Mouse (Mus musculus) kidney, adult 2 months (tissue): Measurements from ENCODE around the gene Arl3. TPM values are rescaled to one million over a fixed set of nuclear protein-coding genes. Genes with fewer than 3 reads are reported as not detected.
A peak's percentile ranks its signal among the peaks of the same experiment; 100 is the strongest.

Experiments used
- DNase-seq: peaks from one replicate; pipeline ENCODE4 v3.0.0; 2021
- H3K27ac ChIP-seq: fragments of 200-500 bp; 2 replicates; pipeline ENCODE4 v1.5.1; 2012; ENCODE audit warnings: low read depth, low read length, control low read depth, inconsistent platforms; ENCODE audit not compliant: insufficient read depth
- H3K27me3 ChIP-seq: fragments of 200-500 bp; replicated peaks from 2 replicates; pipeline ENCODE4 v1.6.1; 2012; ENCODE audit warnings: mild to moderate bottlenecking, moderate library complexity, low read length, inconsistent platforms; ENCODE audit not compliant: control insufficient read depth, insufficient read depth
- H3K36me3 ChIP-seq: fragments of 200-500 bp; 2 replicates; pipeline ENCODE4 v1.6.1; 2012; ENCODE audit warnings: mild to moderate bottlenecking, moderate library complexity, low read length, inconsistent platforms; ENCODE audit not compliant: control insufficient read depth, insufficient read depth
- H3K4me1 ChIP-seq: fragments of 200-500 bp; 2 replicates; pipeline ENCODE4 v1.6.1; 2011; ENCODE audit warnings: low read length; ENCODE audit not compliant: control insufficient read depth, insufficient read depth
- H3K4me3 ChIP-seq: fragments of 200-500 bp; 2 replicates; pipeline ENCODE4 v1.5.1; 2011; ENCODE audit warnings: mild to moderate bottlenecking, low read depth, low read length, control low read depth; ENCODE audit not compliant: insufficient read depth
- CTCF ChIP-seq: fragments of 200-500 bp; conservative IDR thresholded peaks from 2 replicates; pipeline ENCODE4 v1.5.1; 2011; ENCODE audit warnings: low read depth, mild to moderate bottlenecking, control low read depth, low read length, moderate library complexity, mixed read lengths; ENCODE audit not compliant: insufficient read depth, insufficient read length
- POLR2A ChIP-seq: fragments of 200-500 bp; IDR thresholded peaks from one replicate; pipeline ENCODE4 v1.6.1; 2011; ENCODE audit warnings: low read depth, low read length, control low read depth
- WGBS: fragments of 180-500 bp; shearing (Covaris S2); methylation state at CpG from one replicate; pipeline ENCODE4 v1.1.7; 2018; 5-methylcytosine and 5-hydroxymethylcytosine counted together
- polyA plus RNA-seq: library from polyadenylated mRNA; depleted of rRNA; stranded (reverse); fragments of >200 nt; gene quantifications from 2 replicates; pipeline ENCODE4 v1.2.3, GENCODE M21; 2012

Arl3 gene
- polyA plus RNA-seq, 1 experiment: 62.8 TPM

DNA sequence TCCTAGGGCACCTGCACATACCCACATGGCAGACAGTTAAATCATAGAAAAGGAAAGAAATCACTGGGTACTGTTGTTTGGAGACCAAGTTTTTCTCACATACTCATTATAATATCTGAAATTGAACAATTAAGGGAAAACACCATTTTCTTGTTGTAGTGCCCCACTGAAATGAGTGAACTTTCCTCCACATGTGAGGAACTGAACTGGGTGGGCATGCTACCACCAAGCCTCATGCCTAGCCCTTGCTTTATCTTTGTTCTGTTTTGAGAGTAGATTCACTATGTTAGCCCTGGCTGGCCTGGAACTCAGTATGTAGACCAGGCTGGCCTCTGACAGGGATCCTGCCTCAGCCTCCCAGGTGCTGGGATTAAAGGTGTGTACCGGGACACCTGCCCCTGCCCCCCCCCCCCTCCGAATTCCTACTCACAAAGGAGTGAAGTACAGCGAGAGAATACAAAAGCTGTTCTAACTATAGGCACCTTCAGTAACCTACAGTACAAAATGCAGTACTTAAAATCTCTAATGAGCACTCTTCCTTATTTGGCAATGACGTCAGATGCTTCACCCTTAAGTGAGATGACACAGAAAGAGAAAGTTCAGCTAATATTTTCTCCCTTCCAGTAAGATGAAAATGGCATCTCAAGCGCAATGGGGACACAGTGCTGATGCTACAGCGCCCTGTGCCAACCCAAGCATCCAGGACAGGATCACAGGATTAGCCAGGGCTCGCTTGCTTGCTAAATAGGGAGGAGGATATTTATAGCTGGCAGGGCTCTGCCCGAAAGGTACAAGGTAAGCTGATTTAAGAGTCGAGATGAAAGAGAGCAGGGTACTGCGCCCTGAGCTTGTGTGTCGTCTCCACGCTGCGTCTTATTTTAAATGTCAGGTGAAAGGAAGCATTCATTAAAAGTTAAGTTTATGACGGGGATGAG, 10.2 kb downstream of the Arl3 start:
- 68% methylated on average over 14 of the region's 14 CpGs for WGBS
- Histone ChIP-seq H3K4me3 (no peak overlapping the region), H3K36me3 (no peaks in the 10 kb centered on the region), H3K4me1 (peaks cover 8% of the 10 kb centered on the region; the same call in 1 of the 2 replicates), H3K27ac (no peak overlapping the region), H3K27me3 (no peaks in the 10 kb centered on the region)
- TF ChIP-seq CTCF (no peak), POLR2A (no peak)
- DNase-seq: no peak

DNA sequence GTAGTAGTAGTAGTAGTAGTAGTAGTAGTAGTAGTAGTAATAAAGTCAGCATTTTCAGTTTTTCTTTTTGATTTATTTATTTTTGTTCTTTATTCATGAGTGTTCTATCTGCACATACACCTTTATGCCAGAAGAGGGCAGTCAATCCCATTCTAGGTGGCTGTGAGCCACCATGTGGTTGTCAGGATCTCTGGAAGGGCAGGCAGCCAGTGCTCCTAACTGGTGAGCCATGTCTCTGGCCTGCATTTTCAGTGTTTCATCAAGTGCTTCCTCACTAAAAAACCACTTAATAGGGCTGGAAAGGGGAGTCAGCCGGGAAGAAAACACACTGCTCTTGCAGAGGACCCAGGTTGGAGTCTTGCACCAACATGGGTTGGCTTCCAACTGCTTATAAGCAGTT, 10.9 kb downstream of the Arl3 start:
- TF ChIP-seq POLR2A (no peak), CTCF (peak; percentile 81)
- 13% methylated on average over 1 of the region's 1 CpGs for WGBS
- Histone ChIP-seq H3K4me1 (peaks cover 8% of the 10 kb centered on the region; the same call in 1 of the 2 replicates), H3K36me3 (no peaks in the 10 kb centered on the region), H3K4me3 (no peak overlapping the region), H3K27me3 (no peaks in the 10 kb centered on the region), H3K27ac (no peak overlapping the region)
- DNase-seq: peak; percentile 80

DNA sequence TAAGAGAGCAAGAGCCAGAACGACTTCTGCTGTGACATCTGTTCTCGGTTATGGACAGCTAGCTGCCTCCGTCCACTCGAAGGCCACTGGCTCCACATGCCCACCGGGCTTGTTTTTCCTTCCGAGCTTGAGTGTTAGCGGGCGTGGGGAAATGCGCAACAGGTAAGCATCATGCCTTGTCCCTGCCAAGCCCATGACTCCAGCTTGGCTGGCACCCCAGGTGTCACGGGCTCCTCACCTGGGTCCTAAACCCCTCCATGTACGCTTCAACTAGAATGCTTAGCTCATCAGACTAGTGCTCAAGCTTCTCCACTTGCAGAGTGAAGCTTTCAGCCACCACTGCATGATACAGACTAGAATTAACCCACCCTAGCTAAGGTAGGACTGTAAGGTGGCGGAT, 14.4 kb downstream of the Arl3 start:
- Histone ChIP-seq H3K27ac (no peak overlapping the region), H3K27me3 (no peaks in the 10 kb centered on the region), H3K4me3 (no peak overlapping the region), H3K36me3 (no peaks in the 10 kb centered on the region), H3K4me1 (peaks cover 8% of the 10 kb centered on the region; the same call in 1 of the 2 replicates)
- WGBS: 69% methylated on average over 12 of the region's 12 CpGs
- no peak for TF ChIP-seq POLR2A
- peak; percentile 51 for DNase-seq

DNA sequence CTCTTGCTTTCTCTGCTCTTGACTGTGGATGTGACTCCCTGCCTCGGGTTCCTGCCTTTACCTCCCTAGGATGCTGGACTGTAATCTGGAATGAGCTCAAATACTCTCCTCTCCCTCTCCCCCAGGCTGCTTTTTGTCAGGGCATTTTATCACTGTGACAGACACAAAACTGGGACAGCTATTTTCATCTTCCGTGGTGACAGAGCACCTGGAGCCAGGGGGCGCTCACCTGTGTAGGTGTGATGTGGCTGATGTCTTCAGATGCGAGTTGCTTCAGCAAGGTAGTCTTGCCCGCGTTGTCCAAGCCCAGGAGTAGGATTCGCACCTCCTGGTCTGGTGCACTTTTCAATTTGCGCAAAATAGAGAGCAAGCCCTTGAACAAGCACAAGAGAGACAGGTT, 15.0 kb downstream of the Arl3 start:
- peaks cover 6% of the 10 kb centered on the region; the same call in 1 of the 2 replicates for H3K4me1 ChIP-seq
- TF ChIP-seq CTCF (no peak), POLR2A (no peak)
- WGBS: 84% methylated on average over 8 of the region's 8 CpGs
- H3K27me3 ChIP-seq: no peaks in the 10 kb centered on the region
- H3K36me3 ChIP-seq: no peaks in the 10 kb centered on the region
- DNase-seq: no peak
- H3K27ac ChIP-seq: no peak overlapping the region
- no peak overlapping the region for H3K4me3 ChIP-seq

DNA sequence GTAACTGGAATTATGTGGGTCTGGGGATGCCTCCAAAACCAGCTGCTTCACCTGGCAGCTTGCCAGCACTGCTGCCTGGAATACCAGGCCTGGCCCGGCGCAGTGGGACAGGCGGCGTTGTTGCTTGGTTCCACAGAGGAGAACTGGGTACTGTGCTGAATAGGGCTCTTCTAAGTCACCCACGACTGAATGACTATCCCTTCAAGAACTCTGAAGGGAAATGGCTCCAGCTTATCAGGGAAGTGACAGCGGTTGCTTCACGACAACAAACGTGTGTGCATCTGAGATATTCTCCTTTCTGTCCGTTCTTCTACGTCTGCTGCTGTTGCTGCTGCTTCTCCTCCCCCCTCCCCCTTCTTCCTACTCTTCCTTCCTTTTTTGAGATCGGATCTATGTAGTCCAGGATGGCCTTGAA, 19.4 kb downstream of the Arl3 start:
- H3K36me3 ChIP-seq: no peaks in the 10 kb centered on the region; the same call in 1 of the 2 replicates
- TF ChIP-seq POLR2A (no peak), CTCF (no peak)
- H3K4me3 ChIP-seq: no peak overlapping the region
- DNase-seq: no peak
- H3K4me1 ChIP-seq: no peaks in the 10 kb centered on the region
- no peaks in the 10 kb centered on the region for H3K27me3 ChIP-seq
- WGBS: 67% methylated on average over 11 of the region's 11 CpGs
- no peak overlapping the region for H3K27ac ChIP-seq

DNA sequence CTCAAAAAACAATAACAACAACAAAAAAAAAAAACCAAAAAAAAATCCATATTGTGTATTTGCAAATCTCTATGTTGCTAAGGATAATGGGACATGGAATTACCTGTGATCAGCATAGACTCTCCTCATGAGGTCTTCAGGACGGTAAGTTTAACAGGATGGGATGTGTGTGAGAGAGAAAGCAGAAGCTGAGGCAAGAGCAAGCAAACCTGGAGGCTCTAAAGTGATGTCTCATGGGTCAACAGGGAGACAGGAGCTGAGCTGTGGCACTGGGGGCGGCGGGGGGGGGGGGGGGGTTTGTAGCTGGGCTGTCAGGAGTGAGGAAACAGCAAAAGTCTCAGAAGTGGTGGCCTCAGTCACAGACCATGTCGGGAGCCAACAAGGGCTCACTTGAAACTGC, 20.5 kb downstream of the Arl3 start:
- 85% methylated on average over 4 of the region's 4 CpGs for WGBS
- H3K36me3 ChIP-seq: no peaks in the 10 kb centered on the region; the same call in 1 of the 2 replicates
- no peak for TF ChIP-seq CTCF
- TF ChIP-seq POLR2A: no peak
- H3K27me3 ChIP-seq: no peaks in the 10 kb centered on the region
- no peaks in the 10 kb centered on the region for H3K4me1 ChIP-seq
- no peak overlapping the region for H3K4me3 ChIP-seq
- H3K27ac ChIP-seq: no peak overlapping the region
- DNase-seq: no peak

DNA sequence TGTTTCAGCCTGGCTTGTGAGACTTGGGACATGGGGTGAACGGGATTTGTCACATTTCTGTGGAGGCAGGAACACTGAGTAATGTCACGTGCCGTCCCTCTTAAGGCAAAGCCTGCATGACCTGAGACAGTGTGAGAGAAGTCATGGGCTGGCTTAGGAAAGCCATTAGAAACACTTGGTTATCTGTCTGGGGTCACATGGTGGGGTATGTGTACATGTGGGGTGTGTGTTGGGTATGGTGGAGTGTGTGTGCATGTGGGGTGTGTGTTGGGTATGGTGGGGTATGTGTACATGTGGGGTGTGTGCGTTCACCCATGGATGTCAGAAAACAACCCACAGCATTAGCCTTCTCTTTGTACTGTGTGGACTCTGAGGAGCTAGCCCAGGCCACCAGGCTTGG, 22.6 kb downstream of the Arl3 start:
- no peaks in the 10 kb centered on the region for H3K27me3 ChIP-seq
- no peak overlapping the region for H3K27ac ChIP-seq
- H3K4me3 ChIP-seq: no peak overlapping the region
- DNase-seq: no peak
- WGBS: 93% methylated on average over 4 of the region's 4 CpGs
- H3K36me3 ChIP-seq: no peaks in the 10 kb centered on the region; the same call in 1 of the 2 replicates
- no peaks in the 10 kb centered on the region for H3K4me1 ChIP-seq
- TF ChIP-seq CTCF: no peak
- no peak for TF ChIP-seq POLR2A
